Mouse (Mus musculus) adrenal gland, adult 8-10 months (tissue): ENCODE results near the gene Taf1c. TPM values are rescaled to one million over a fixed set of nuclear protein-coding genes. Genes with fewer than 3 reads are reported as not detected.

Experiments
- DNase-seq: peaks from one replicate; pipeline ENCODE4 v3.0.0; 2022
- total RNA-seq, 4 experiments: library from RNA; stranded (reverse); gene quantifications; 2 replicates each; pipeline ENCODE4 v1.2.4; 2022

The Taf1c gene
- total RNA-seq, 4 experiments from 2014 or later, result 13.1 to 16.3 (median 15.3) TPM

DNA sequence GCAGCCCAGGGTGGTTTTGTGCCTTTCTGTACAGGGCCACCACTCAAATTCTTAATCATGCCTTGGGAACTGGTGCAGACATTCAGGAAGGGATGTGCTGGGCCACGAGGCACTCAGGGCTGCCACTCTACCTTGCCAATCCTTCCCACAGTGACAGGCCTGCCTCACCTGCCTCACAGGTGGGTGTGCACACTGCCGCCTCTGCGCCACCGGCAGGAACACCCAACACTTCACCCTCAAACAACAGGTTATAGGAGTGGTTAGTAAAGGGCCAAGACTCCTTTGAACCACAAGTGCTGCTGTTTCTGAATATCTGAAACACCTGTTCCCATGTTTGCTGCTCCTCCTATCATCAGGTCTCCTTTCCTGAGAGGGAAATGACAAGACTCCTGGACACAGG lies 32.6 kb downstream of the Taf1c start:
- DNase-seq, result no peak

DNA sequence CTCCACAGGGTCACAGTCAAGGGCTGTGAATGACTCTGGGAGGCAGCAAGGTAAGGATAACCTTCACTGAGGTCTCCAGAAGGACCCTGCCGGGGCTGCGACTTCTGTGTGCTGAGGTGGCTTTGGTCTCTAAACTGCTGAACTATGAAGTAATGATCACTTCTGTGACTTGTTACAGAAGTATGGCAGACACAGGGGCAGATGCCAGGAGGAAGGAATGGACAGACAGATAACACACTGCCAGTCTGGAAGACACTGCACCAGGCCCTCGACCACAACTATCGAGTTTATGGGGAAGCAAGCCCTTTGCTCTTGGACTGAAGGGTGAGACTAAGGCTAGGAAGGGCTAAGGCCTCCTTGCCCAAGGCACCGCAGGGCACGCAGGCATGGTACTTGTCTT lies 33.9 kb downstream of the Taf1c start:
- DNase-seq, result no peak

DNA sequence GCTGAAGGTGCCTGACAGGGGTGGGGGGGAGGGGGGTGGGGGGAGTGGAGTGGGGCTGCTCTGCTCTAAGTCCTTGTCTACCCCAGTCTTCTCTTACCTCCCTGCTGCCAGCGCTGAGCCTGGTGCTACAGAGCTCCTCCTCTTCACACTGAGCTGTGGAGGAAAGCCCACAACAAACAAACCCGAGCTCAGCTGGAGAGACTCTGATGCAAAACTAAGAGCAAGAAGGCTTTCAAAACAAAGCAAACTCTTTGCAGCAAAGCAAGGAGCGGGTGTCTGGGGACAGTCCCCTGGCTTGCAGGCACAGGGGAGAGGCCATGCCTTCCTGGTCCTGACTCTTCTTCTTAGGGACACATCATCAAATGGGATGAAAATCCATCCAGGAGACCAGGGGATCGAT lies 35.1 kb downstream of the Taf1c start:
- DNase-seq, result no peak

DNA sequence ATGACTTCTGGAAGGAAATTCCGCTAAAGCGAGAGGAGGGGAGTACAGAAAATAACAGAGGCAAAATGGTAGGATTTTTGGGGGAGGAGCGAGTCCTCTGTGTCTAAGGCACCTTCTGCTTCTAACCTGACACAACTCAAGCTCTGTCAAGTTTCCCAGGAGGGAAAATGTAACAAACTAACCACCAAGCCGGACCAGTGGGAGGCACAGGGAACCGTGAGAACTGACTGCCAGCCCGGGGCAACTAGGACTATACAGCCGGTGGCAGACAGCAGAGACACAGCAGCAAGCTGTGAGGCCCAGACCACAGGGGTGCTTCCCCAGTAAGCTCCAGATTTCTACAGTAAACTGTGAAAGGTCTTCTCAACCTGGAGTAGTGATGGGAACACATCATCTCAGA lies 36.1 kb downstream of the Taf1c start:
- DNase-seq, result no peak

DNA sequence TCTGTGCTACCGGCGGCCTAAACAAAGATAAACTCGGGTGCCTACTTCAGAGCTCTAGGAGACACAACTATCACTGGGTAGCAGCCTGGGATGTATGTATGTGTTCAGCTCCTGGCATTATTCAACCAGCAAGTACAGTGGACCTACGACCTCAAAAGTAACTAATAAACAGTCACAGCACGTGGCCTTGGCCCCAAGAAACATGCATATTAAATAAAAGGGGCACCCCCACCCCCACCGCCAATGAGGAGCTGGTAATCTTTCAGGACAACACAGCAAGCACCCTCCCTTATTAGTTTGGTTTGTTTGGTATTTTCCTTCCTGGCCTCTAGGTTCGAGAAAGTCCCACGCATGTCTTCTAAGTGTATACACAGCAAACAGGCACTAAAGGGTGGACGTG lies 36.8 kb downstream of the Taf1c start:
- no peak for DNase-seq

DNA sequence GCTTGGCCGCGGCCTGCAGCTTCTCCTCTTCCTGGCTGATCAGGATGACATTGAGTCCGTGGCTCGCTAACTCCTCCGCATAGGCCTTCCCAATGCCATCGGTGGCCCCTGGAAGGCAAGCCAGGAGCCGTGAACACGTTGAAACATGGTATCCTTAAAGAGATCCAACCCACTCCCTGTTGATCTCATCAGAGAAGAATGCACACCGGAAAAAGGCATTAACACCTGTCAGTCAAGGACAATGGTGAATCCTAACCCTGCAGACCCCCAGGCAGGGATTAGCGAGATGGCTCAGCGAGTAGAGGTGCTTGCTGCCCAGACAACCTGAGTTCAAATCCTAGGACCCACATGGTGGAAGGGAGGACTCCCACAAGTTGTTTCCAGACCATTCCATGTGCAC lies 38.7 kb downstream of the Taf1c start:
- no peak for DNase-seq

DNA sequence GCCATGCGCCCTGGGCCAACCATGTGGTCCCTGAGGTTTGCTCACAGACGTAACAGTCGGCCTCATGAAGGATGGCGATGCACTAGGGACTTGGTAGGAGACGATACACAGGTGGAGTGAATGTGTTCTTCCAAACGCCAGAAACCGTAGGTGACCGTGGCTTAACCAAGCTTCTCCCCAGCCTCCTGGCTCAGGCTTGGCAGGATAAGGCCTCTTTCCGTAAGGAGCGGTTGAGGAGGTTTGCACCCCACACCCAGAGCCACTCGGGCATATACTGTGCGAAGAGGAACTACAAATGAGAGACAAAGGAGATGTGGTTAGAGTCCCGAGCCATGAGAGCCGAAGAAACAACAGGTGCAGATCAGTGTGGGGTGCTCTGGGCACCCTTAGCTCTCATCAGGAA lies 41.2 kb downstream of the Taf1c start:
- DNase-seq, result no peak

DNA sequence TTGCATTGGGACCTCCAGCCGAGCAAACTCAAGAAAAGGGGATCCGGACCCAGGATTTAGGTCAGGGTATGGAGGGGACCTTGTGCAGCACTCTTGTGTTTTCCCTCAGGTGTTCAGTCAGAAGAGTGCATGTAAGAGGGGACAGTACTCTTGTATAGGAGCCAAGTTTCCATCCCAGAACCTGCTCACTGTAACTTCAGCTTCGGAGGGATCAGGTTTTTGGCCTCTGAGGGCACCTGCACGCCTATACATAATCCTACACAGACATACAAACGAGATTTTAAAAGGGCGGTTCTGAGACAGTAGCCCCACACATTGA lies 45.7 kb downstream of the Taf1c start:
- DNase-seq, result no peak

DNA sequence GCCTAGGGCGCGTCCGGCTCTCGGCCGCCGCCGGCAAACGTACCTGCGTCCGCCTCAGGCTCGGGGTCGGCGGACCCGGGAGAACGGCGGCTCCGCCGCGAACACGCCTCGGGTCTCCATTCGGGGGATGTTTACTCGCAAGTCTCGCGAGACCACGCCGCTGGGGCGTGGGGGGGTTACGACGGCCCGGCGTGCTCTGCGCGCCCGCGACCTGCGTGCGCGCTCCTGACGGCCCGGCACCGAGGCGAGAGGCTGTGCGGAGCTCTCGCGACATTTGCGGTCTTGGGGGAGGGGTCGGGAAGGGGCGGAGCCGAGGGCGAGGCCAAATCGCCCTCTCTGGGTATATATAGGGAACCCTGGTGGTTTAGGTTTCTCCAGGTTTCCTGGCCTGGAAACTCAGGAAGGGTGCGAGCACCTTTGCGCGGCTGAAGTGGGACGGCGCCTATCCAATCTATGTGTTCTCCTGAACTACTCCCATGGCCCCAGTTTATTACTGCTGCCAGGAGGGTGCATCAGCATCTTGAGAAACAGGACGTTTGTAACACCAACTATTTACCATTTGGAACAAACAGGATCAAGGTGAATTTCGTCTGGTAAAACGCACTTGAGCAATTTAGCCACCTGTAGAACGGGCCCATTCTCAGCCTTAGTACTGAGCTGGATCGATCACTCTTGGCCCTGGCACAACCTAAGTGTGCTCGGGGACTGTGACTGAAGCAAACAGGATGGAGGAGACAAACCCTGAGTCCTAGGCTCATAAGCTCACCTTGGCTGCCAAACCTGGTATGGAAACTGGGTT lies 46.2 kb downstream of the Taf1c start, which contains the start of gene Mbtps1:
Gene Mbtps1 (minus strand): TSS at position 133 of the 799 bp plus-strand sequence.
- peak; percentile 96 for DNase-seq

DNA sequence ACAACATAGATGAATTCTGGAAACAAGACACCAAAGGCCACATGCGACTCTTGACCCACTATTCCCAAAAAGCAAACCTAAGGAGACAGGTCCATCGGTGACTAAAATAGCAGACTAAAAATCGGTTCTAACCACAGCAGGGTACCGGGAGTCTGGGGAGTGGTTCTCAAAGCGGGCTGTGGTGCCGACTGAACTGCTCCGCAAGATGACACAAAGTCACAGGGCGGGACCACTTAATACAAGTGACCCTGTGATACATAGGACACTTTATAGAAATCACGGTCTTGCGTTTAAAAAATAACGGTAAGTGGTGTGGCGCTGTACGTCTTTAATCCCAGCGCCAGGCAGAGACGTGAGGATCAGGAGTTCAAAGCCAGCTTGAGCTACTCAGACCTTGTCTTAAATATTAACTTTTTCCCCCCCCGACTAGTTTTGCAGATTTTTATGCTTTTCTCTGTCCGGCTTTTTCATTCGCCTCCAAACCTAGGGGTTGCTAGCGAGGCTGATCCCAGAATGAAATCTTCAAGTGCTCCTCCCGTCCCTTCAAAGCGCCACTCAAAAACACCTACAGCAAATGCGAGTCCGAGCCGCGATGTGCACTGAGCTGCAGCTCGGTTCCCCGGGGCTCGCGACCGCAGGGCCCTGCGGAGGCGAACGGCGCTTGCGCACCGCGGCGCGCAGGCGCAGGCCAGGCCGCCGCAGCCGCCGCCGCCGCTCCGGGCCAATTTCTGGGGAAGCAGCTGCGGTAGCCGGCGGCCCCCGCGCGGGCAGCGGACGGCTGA lies 47.0 kb downstream of the Taf1c start:
- no peak for DNase-seq

DNA sequence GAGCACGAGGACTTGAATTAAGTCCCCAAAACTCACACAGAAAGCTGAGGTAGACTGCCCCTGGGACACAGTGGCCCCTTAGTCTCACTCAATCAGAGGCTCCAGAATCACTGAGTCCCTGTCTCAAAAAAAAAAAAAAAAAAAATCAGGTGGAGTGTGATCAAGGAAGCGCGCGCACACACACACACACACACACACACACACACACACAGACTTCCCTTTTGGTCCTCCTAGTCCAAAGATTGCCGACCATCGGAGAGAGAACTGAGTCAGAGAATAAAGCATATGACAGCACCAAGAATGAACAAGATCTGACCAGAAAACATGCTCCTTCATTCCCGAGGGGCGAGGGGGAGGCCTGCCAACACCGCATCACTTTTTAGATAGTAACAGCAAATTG lies 47.9 kb downstream of the Taf1c start:
- no peak for DNase-seq

DNA sequence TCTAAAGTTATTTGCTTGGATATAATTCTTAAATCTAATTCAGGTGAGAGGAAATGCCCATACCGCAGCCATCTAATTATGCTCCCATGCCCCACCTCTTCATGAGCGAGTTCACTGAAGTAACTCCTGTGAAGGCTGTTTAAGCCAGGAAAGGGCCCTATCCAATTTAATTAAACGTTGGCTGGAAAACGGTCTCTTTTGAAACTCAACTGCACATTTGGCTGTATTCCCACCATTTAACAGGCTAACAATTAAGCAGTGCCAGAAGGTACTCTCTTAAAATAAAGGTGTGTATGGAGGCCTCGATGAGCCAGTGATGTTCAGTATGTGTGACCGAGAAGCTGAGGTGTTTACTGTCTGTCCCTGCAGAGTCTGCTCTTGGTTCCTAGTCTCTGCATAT lies 49.2 kb downstream of the Taf1c start:
- no peak for DNase-seq

DNA sequence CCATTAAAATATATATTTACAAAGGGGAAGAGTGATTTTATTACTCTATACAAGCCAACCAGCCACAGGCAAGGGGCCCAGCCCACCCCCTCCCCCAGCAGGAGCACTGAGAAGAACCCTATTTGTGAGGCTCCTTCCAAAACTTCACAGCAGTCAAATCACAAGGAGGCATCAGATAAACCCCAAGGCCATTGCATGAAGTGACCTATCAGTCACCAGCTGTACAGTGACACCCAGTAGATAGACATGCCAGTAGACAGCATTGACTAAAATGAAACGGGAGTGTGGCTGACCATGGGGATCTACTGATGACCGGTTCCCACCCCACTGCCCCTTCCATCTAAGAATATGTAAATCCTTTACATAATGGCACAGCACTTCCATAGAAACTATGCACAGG lies 52.1 kb downstream of the Taf1c start:
- DNase-seq, result no peak

DNA sequence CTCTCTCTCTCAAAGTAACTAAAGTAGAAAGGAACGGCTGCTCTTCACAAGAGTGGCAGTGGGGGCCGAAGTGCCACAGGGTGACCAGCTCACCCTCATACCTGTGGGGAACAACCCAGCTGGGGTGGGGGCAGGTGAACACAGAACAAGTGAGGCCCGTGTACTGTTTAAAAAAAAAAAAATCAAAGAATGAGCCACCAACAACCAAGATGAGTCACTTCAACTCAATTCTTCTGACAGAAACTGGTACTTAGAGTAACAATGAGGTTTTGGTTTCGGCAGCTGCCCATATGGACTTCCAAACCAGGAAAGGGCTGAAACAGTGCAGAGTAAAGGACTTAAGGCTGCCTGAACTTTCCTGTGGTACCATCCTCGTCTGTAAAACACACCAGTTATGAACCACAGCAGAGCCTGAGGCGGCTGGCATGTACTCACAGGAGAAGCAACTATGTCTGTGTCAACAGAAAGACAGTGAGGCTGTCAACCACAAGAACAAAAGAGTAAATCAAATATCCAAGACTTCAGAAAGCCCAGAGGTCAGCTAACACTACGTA lies 56.4 kb downstream of the Taf1c start:
- DNase-seq, result no peak

Other genes starting within 250 kb of the Taf1c start
- gene Mlycd, start 210.3 kb downstream of the Taf1c start, total RNA-seq, result 10 to 100 TPM; 46.6 to 60.5 (median 54.6) TPM
- 100 to 1,000 TPM in 3 of 4 experiments, 10 to 100 TPM in 1; 77.7 to 149 (median 123) TPM for gene Osgin1, start 171.1 kb downstream of the Taf1c start, total RNA-seq
- gene Necab2, start 158.5 kb downstream of the Taf1c start, total RNA-seq, result 10 to 100 TPM in 3 of 4 experiments, 1 to 10 TPM in 1; 9.9 to 13.7 (median 11.9) TPM
- under 1 TPM in 2 of 4 experiments, not detected in 2; 0.13 to 0.17 TPM for gene Slc38a8, start 103.5 kb downstream of the Taf1c start, total RNA-seq
- gene Mbtps1, start 46.5 kb downstream of the Taf1c start, total RNA-seq, result 100 to 1,000 TPM; 107 to 141 (median 126) TPM
- gene Hsdl1, start 30.0 kb downstream of the Taf1c start, total RNA-seq, result 10 to 100 TPM; 35.6 to 81.1 (median 56.8) TPM
- not detected for gene Dnaaf1, start 30.0 kb downstream of the Taf1c start, total RNA-seq
- not detected for gene Adad2, start 7.5 kb upstream of the Taf1c start, total RNA-seq
- 1 to 10 TPM in 2 of 4 experiments, under 1 TPM in 2; 0.58 to 1.5 (median 1.2) TPM for gene Kcng4, start 30.5 kb upstream of the Taf1c start, total RNA-seq
- gene Wfdc1, start 61.1 kb upstream of the Taf1c start, total RNA-seq, result 10 to 100 TPM in 3 of 4 experiments, 1 to 10 TPM in 1; 9.0 to 14.0 (median 12.8) TPM
- gene Atp2c2, start 94.8 kb upstream of the Taf1c start, total RNA-seq, result under 1 TPM in 3 of 4 experiments, not detected in 1; 0.35 to 0.38 (median 0.38) TPM
- gene Tldc1, start 173.2 kb upstream of the Taf1c start, total RNA-seq, result 10 to 100 TPM; 16.1 to 18.1 (median 17.1) TPM
- gene Cotl1, start 235.3 kb upstream of the Taf1c start, total RNA-seq, result 10 to 100 TPM; 38.1 to 64.0 (median 54.4) TPM